Mouse (Mus musculus) monocyte, adult 59 days (primary cell): ENCODE measurements around the gene Vmn2r47. TPM values are rescaled to one million over a fixed set of nuclear protein-coding genes. Genes with fewer than 3 reads are reported as not detected.

Experiments
- total RNA-seq, 2 experiments: library from RNA; stranded (reverse); gene quantifications; one replicate each; pipeline ENCODE4 v1.2.4; 2023

Vmn2r47 gene
- total RNA-seq, result not detected

GRCm38 (mm10) chr7:9841225-9841624, at the start of gene Vmn2r47:
Gene Vmn2r47 (minus strand): TSS chr7:9841325.

GRCm38 (mm10) chr7:9770471-9770870, 70.7 kb downstream of the Vmn2r47 start, which contains the start of gene Vmn2r46:
Gene Vmn2r46 (minus strand): TSS chr7:9770571.

Other genes starting within 250 kb of the Vmn2r47 start
- not detected for gene Vmn2r46, start 70.8 kb downstream of the Vmn2r47 start, total RNA-seq
- gene Vmn2r48, start 112.3 kb upstream of the Vmn2r47 start, total RNA-seq, result not detected
- not detected for gene Vmn2r49, start 150.9 kb upstream of the Vmn2r47 start, total RNA-seq
- gene Vmn2r50, start 212.0 kb upstream of the Vmn2r47 start, total RNA-seq, result not detected